Mouse (Mus musculus) thymus, postnatal 14 days (tissue): ENCODE measurements around the gene Eif2ak3.
A peak's percentile ranks its signal among the peaks of the same experiment; 100 is the strongest.

Source experiments
- DNase-seq: peaks from one replicate; pipeline ENCODE4 v3.0.0; 2021

The Eif2ak3 gene

DNA sequence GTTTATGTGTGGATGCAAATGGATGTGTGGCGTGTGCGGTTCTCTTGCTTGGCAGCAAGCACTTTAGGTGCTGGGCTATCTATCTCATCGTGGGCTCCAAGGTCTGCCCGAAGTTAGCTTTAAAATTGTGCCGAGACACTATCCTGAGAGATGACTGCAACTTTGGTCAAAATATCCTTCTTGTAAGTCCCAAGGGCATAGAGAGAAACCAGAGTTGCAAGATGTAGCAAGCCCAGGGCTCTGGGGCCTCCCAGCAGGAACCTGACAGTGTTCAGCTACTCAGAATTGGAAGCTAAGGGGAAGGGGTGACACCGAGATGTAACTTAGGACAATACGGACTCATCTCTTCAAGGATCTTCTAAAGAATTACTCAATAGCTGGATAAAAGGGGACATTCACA, 65.3 kb downstream of the Eif2ak3 start:
- no peak for DNase-seq

DNA sequence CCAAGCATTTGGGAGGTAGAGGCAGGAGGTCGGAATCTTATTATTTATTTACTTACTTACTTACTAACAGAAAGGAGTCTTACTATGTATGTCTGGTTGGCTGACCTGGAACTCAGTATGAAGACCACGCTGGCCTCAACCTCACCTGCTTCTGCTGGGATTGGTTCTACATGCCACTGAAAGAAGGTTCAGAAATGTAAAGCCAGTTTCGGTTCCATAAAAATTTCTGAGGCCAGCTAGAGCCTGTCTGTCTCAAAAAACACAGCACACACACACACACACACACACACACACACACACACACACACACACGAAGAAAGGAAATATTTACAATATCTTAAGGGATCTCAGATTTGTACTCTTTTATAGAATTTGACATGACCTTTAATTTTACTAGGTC, 66.0 kb downstream of the Eif2ak3 start:
- DNase-seq, result no peak

DNA sequence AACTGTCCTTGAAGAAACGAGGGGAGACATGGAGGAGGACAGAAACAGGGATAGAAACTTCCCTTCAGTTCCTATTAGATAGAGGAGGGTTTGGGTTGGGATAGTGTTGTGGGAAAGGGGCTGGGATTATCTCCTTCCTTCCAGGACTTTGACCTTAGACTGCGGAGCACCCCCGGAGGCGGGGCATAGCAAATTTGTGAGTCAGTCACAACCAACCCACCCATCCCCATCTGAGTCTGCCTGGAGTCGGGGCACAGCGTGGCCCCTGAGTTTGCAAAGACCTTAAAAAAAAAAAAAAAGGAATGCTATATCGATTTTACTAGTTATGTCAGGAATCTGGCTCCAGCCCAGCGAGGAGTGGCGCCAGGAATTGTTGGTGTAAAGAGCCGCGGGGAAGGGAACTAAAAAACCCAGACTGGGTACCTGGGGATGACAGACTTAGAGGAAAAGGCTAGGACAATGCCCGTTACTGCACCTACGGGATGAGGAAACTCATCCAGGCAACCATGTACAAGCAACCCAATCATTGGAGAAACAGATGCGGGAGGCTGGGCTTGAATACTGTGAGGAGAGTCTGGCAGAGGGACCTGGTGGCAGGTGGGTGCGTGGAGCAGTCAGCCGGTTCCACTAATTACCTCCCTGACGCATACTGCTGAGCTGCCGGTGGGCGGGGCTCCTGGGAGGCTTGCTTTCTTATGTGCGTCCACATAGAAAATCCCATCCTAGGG, 67.5 kb downstream of the Eif2ak3 start:
- no peak for DNase-seq

- DNase-seq, result no peak
These were observed 68.1 kb downstream of the Eif2ak3 start for GRCm38 (mm10) chr6:70912396-70912765.

DNA sequence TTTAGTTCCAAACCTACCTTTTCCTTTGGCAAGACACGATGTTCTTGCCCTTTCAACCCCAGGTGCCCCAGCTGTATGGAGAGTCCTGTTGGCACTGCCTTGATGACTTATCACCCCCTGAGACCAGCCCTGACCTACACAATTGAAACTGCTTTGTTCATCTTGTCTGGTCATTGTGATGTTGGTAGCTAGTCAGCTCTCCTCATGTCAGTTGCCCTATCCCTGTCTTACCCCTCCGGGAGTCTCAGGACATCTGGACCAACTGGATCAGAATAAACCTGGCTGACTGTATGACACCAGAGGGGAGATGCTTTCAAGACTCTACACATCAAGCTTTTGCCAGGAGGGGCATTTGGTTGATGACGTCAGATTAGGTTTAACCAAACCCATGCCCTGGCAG, 74.5 kb downstream of the Eif2ak3 start, which contains the start of gene Tex37:
TSS of gene Tex37 (minus strand) at position 101 of the 400 bp plus-strand sequence.
- no peak for DNase-seq

DNA sequence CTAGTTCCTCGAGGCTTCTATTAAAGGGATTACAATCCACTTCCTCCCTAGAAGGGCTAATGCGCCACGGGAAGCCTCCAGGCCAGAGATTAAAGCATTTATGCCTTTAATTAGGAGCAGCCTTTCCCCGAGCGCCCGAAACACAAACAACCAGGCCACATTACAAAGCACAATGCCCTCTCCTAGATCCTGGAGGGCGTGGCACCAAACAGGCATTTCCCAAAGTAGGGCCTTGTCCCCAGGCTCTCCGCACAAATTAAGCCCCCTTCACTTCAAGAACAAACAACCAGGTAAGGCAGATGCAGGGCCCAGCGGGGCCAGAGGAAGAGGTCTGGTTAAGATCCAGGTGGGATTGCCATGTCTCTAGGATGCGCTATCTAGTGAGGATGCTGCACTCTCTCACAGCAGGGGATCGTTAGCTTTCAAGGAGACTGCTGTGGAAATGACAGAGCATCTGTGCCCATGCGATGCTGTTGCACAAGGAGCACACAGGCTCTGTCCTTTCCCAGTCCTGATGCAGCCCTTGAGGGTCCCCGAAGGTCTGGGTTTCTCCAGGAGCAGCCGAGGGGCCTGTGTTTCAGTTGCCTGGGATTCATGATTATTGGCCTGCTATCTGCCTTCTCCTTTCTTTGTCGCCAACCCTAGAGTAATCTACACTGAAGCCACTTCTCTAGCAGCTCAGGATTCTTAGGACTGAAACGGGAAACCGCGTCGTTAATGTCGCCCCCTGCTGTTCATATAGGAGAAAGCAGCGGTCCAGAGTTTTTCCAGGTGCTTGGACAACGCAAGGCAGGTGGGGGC, 77.2 kb downstream of the Eif2ak3 start:
- DNase-seq, result peak; percentile 36

DNA sequence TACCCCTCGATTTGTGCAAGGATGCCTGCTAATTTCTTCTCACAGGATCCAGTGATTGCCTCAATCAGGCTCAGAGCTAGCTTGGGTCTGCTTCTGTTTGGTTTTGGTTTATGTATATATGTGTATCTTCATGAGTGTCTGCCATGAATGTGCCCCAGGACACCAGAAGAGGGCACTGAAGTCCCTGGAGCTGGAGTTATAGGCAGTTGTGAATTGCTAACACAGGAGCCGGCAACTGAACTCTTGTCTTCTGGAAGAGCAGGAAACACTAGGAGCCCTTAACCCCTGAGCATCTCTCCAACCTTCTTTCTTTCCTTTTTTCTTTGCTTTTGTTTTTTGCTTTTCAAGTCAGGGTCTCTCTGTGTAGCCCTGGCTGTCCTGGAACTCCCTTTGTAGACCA, 87.5 kb downstream of the Eif2ak3 start:
- DNase-seq, result no peak

DNA sequence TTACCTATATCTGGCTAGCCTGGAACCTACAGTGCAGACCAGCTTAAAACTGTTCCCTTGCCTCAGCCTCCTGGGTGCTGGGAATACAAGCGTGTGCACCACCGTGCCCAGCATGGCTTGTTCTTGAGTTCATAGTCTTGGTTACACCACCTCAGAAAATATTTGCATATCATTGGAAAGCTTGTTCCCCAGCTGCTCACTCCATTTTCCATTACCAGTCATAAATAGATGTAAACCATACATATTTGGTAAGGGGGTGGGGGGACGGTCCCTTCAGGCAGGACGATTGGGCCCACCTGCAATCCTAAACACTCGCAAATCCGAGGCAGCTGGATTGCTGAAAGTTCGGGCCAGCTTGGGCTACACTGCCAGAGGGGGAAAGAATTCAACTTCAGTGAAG, 109.0 kb downstream of the Eif2ak3 start:
- no peak for DNase-seq

GRCm38 (mm10) chr6:70954040-70954439, 109.7 kb downstream of the Eif2ak3 start:
- DNase-seq, result peak; percentile 8
